Mouse (Mus musculus) kidney, adult 2 months (tissue): ENCODE measurements around the gene B3glct. TPM values are rescaled to one million over a fixed set of nuclear protein-coding genes. Genes with fewer than 3 reads are reported as not detected.
A peak's percentile ranks its signal among the peaks of the same experiment; 100 is the strongest.

ENCODE experiments used
- DNase-seq: peaks from one replicate; pipeline ENCODE4 v3.0.0; 2021
- H3K27ac ChIP-seq: fragments of 200-500 bp; 2 replicates; pipeline ENCODE4 v1.5.1; 2012; ENCODE audit warnings: low read depth, low read length, control low read depth, inconsistent platforms; ENCODE audit not compliant: insufficient read depth
- H3K27me3 ChIP-seq: fragments of 200-500 bp; replicated peaks from 2 replicates; pipeline ENCODE4 v1.6.1; 2012; ENCODE audit warnings: mild to moderate bottlenecking, moderate library complexity, low read length, inconsistent platforms; ENCODE audit not compliant: control insufficient read depth, insufficient read depth
- H3K36me3 ChIP-seq: fragments of 200-500 bp; 2 replicates; pipeline ENCODE4 v1.6.1; 2012; ENCODE audit warnings: mild to moderate bottlenecking, moderate library complexity, low read length, inconsistent platforms; ENCODE audit not compliant: control insufficient read depth, insufficient read depth
- H3K4me1 ChIP-seq: fragments of 200-500 bp; 2 replicates; pipeline ENCODE4 v1.6.1; 2011; ENCODE audit warnings: low read length; ENCODE audit not compliant: control insufficient read depth, insufficient read depth
- H3K4me3 ChIP-seq: fragments of 200-500 bp; 2 replicates; pipeline ENCODE4 v1.5.1; 2011; ENCODE audit warnings: mild to moderate bottlenecking, low read depth, low read length, control low read depth; ENCODE audit not compliant: insufficient read depth
- CTCF ChIP-seq: fragments of 200-500 bp; conservative IDR thresholded peaks from 2 replicates; pipeline ENCODE4 v1.5.1; 2011; ENCODE audit warnings: low read depth, mild to moderate bottlenecking, control low read depth, low read length, moderate library complexity, mixed read lengths; ENCODE audit not compliant: insufficient read depth, insufficient read length
- POLR2A ChIP-seq: fragments of 200-500 bp; IDR thresholded peaks from one replicate; pipeline ENCODE4 v1.6.1; 2011; ENCODE audit warnings: low read depth, low read length, control low read depth
- WGBS: fragments of 180-500 bp; shearing (Covaris S2); methylation state at CpG from one replicate; pipeline ENCODE4 v1.1.7; 2018; 5-methylcytosine and 5-hydroxymethylcytosine counted together
- polyA plus RNA-seq: library from polyadenylated mRNA; depleted of rRNA; stranded (reverse); fragments of >200 nt; gene quantifications from 2 replicates; pipeline ENCODE4 v1.2.3, GENCODE M21; 2012; rRNA removed

B3glct gene
- polyA plus RNA-seq, 1 experiment, result 6.4 TPM

- H3K27me3 ChIP-seq, result no peaks in the 10 kb centered on the region
- no peak overlapping the region for H3K4me3 ChIP-seq
- DNase-seq, result no peak
- no peak overlapping the region for H3K27ac ChIP-seq
- no peaks in the 10 kb centered on the region for H3K4me1 ChIP-seq
- no peak for TF ChIP-seq POLR2A
- TF ChIP-seq CTCF, result no peak
- H3K36me3 ChIP-seq, result no peaks in the 10 kb centered on the region
- WGBS, result 58% methylated on average over 7 of the region's 7 CpGs
Observed at GRCm38 (mm10) chr5:149776038-149776437, 98.0 kb downstream of the B3glct start.

DNA sequence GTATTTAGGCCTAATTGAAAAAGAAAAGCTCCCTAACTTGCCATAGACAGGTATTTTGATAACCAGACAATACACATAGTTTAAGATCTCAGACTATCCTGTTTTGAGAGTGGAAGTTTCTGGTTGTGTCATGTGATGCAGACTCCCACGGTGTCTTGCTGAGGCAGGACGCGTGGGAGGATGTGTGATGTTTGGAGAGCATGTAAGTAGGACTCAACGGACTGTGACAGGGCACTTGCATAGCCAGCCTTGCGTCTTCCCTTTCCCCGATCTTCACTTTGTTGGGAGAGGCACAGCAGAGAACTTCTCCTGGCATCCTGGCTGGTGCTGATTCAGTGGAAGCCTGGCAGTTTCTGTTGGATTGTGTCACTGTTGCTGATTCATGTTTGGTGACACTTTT lies 101.7 kb downstream of the B3glct start:
- WGBS, result 53% methylated on average over 6 of the region's 6 CpGs
- H3K4me3 ChIP-seq, result no peak overlapping the region

DNA sequence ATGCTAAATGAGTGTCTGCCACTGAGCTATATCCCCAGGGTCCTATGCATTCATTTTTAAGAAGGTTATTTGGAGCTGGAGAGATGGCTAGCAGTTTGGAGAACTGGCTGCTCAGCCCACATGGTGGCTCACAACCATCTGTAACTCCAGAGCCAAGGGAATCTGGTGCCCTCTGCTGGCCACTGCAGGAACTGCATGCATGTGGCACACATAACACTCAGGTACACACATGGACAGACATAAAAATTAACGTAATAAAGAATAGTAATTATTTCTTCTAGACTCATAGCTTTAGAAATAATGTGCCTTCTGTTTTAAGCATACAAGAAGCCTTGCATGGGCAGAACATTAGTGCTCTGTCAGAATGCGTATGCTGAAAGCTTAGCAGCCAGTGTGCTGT lies 102.4 kb downstream of the B3glct start:
- Histone ChIP-seq H3K27ac (no peak overlapping the region), H3K4me1 (no peaks in the 10 kb centered on the region), H3K36me3 (no peaks in the 10 kb centered on the region), H3K4me3 (no peak overlapping the region), H3K27me3 (no peaks in the 10 kb centered on the region)
- peak; percentile 38 for TF ChIP-seq CTCF
- no peak for TF ChIP-seq POLR2A
- 99% methylated on average over 2 of the region's 2 CpGs for WGBS
- no peak for DNase-seq

More for the DNA sequence above, 101.7 kb downstream of the B3glct start:
- no peak for TF ChIP-seq CTCF
- no peak for TF ChIP-seq POLR2A
- no peaks in the 10 kb centered on the region for H3K36me3 ChIP-seq
- no peaks in the 10 kb centered on the region for H3K27me3 ChIP-seq
- no peaks in the 10 kb centered on the region for H3K4me1 ChIP-seq
- no peak for DNase-seq
- no peak overlapping the region for H3K27ac ChIP-seq

DNA sequence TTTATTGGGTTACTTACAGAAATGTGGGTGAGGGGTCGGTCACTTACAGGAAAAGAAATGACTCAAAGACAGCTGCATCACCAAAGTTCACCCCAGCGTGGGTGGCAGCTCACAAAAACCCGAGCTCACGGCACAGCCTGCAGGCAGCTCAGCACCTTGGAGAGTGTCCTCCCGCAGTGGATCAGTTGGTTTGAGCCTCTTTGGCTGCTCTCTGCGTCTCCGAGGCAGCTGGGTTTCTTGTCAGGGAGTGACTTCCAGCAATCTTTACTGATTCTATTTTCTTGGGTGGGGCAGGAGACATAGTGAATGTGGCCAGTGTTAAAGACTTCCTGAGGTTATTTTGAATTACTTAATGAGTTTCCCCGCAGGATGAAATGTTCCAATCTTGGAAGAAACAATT lies 112.1 kb downstream of the B3glct start:
- H3K4me3 ChIP-seq, result no peak overlapping the region
- WGBS, result 26% methylated on average over 8 of the region's 8 CpGs
- H3K27me3 ChIP-seq, result no peaks in the 10 kb centered on the region
- H3K27ac ChIP-seq, result no peak overlapping the region
- no peak for DNase-seq
- no peak for TF ChIP-seq POLR2A
- no peak for TF ChIP-seq CTCF
- H3K4me1 ChIP-seq, result no peaks in the 10 kb centered on the region
- H3K36me3 ChIP-seq, result no peaks in the 10 kb centered on the region

GRCm38 (mm10) chr5:149810071-149810470 lies 132.0 kb downstream of the B3glct start:
- WGBS, result 73% methylated on average over 2 of the region's 2 CpGs
- TF ChIP-seq POLR2A (no peak), CTCF (no peak)
- DNase-seq, result no peak
- Histone ChIP-seq H3K36me3 (no peaks in the 10 kb centered on the region), H3K27ac (no peak overlapping the region), H3K27me3 (no peaks in the 10 kb centered on the region), H3K4me3 (no peak overlapping the region), H3K4me1 (no peaks in the 10 kb centered on the region)

DNA sequence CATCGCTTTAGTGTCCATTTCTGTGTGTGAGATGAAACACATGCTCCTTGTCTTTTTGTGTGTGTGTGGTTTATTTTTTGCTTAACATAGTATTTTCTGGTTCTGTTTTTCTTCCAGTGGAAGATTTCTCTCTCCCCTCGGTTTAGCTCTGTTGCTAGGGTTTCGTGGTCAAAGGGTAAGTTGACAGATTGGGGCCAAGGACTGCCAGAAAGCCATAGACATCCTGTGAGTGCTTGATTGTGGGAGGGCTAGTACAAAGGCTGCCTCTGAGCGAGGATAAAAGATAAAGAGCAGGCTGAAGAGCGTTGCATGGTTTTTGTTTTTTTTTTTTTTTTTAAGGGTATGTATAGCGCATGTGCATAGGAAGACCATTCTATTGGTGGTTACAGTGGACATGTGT lies 133.8 kb downstream of the B3glct start:
- WGBS, result 48% methylated on average over 6 of the region's 6 CpGs
- Histone ChIP-seq H3K36me3 (no peaks in the 10 kb centered on the region), H3K27me3 (no peaks in the 10 kb centered on the region), H3K4me1 (no peaks in the 10 kb centered on the region), H3K27ac (no peak overlapping the region), H3K4me3 (no peak overlapping the region)
- no peak for TF ChIP-seq CTCF
- TF ChIP-seq POLR2A, result no peak
- DNase-seq, result peak; percentile 27

Other genes with a start within 250 kb of the B3glct start
- gene Tex26, start 238.6 kb upstream of the B3glct start, polyA plus RNA-seq, result not detected in 2 replicates
- gene Wdr95, start 149.6 kb upstream of the B3glct start, polyA plus RNA-seq, result 0.03 TPM in 1 of 2 replicates, not detected in the other
- gene Hsph1, start 41.9 kb upstream of the B3glct start, polyA plus RNA-seq, result 21.7 and 24.0 TPM in 2 replicates